In genomic region chr19:38423884-38424283, GRCm38 (mm10) we compare ENCODE assay signal across 10 mouse cellular contexts. TPM values are rescaled to one million over a fixed set of nuclear protein-coding genes. Genes with fewer than 3 reads are reported as not detected.
DNase-seq lines count a peak whose midpoint lies in the region; ATAC-seq and TF ChIP-seq lines count a peak whose summit lies in the region.
"Had no signal": no experiment of that assay in that cellular context is flagged by ENCODE, and none has a peak within 500 bp of the region (broad histone marks: within the 10 kb centered on the region; RNA-seq: fewer than 3 reads in every experiment).

No protein-coding gene starts in this region.

- no peak for DNase-seq in frontal cortex, postnatal 25 days (ENCODE audit: low spot score in 2 of 2)
- DNase-seq in left cerebral cortex, postnatal 25 days (ENCODE audit: low spot score in 2 of 2): peak; percentile 18 to 19
- DNase-seq in left cerebral cortex, postnatal 36 days (ENCODE audit: low spot score in 2 of 2): no peak
- no peak for DNase-seq in Patski (ENCODE audit: low read depth, low spot score)
- peak; percentile 35 for DNase-seq in mesoderm, embryonic 11.5 days (ENCODE audit: low read depth, low spot score)
- no peak for DNase-seq in layer of hippocampus, postnatal 25 days (ENCODE audit: extremely low spot score in 1 of 2, low spot score in 1 of 2)
- DNase-seq: cerebellum, adult 8-10 months had no signal

- intact Hi-C loops in left cerebral cortex, postnatal 25 days (cut with DNase I): loop anchor here (10.0 kb wide), 1 partner anchor 491 kb away; no protein-coding TSS in a partner anchor
- intact Hi-C loops in left cerebral cortex, postnatal 36 days (cut with DNase I): no loop called here

- H3K36me3 ChIP-seq in liver, embryonic 12.5 days: no peaks in the 10 kb centered on the region
- H3K36me3 ChIP-seq: midbrain, embryonic 12.5 days had no signal

- H3K4me2 ChIP-seq in liver, embryonic 12.5 days: no peak overlapping the region
- H3K4me2 ChIP-seq: midbrain, embryonic 12.5 days had no signal

- CTCF ChIA-PET in Patski (lab: Charles Lee): interaction anchor here (0.9 to 2.0 kb wide), 8 partner anchors 13 to 491 kb away, joined by 3 to 4 read pairs (median 3); no protein-coding TSS in a partner anchor

- no peaks in the 10 kb centered on the region for H3K27me3 ChIP-seq in Patski
- no peaks in the 10 kb centered on the region for H3K27me3 ChIP-seq in liver, embryonic 12.5 days (replicated peaks)
- H3K27me3 ChIP-seq: midbrain, embryonic 12.5 days had no signal

- POLR2A ChIA-PET in Patski (lab: Charles Lee): interaction anchor here (0.7 kb wide), 1 partner anchor 54 kb away, joined by 3 read pairs; no protein-coding TSS in a partner anchor

- peak; percentile 69 for TF ChIP-seq CTCF in Patski (IDR thresholded peaks at IDR 0.05)

- 0 out of 2 replicates have a peak, but pooled peaks have one; percentile 50 for ATAC-seq in frontal cortex, adult (ENCODE audit: low TSS enrichment)
- no peak for ATAC-seq in Patski
- ATAC-seq in liver, embryonic 12.5 days: no peak

- no peaks in the 10 kb centered on the region for H3K4me1 ChIP-seq in liver, embryonic 12.5 days
- H3K4me1 ChIP-seq: midbrain, embryonic 12.5 days had no signal

- no peak overlapping the region for H3K4me3 ChIP-seq in liver, embryonic 12.5 days
- H3K4me3 ChIP-seq: midbrain, embryonic 12.5 days had no signal

- WGBS in liver, embryonic 12.5 days (ENCODE audit: insufficient replicate concordance): 45% methylated on average over 7 of the region's 7 CpGs

- H3K9ac ChIP-seq in liver, embryonic 12.5 days: no peak overlapping the region
- H3K9ac ChIP-seq: midbrain, embryonic 12.5 days had no signal

- H3K9me3 ChIP-seq in liver, embryonic 12.5 days (replicated peaks): no peaks in the 10 kb centered on the region
- H3K9me3 ChIP-seq: midbrain, embryonic 12.5 days had no signal

- H3K27ac ChIP-seq in liver, embryonic 12.5 days: no peak overlapping the region
- H3K27ac ChIP-seq: midbrain, embryonic 12.5 days had no signal

- in situ Hi-C loops in Patski (cut with MboI; ENCODE audit: low pct_unique_long_range_greater_than_20kb): loop anchor here (10.0 kb wide), 1 partner anchor 491 kb away; no protein-coding TSS in a partner anchor

RNA-seq across cellular contexts. Expression of gene Slc35g1, which starts 28.1 kb away (rescaled TPM):
- total RNA-seq in left cerebral cortex, postnatal 25 days (2021): 1 to 10 TPM; 1.9 to 2.3 TPM
- 1 to 10 TPM; 1.6 to 2.6 TPM for total RNA-seq in left cerebral cortex, postnatal 36 days (2021)
- polyA plus RNA-seq in Patski (2021): 19.2 TPM
- 1 to 10 TPM; 2.2 to 2.8 TPM for total RNA-seq in layer of hippocampus, postnatal 25 days (2021)
- polyA plus RNA-seq in liver, embryonic 12.5 days (2016; fragmentation: Nextera tagmentation; extraction: Ambion mirVana): 7.7 and 8.4 TPM in 2 replicates

RNA-seq across cellular contexts. Expression of gene Plce1, which starts 57.0 kb away (rescaled TPM):
- total RNA-seq in left cerebral cortex, postnatal 25 days (2021): 1 to 10 TPM; 6.2 to 9.1 TPM
- total RNA-seq in left cerebral cortex, postnatal 36 days (2021): 1 to 10 TPM; 3.9 to 7.9 TPM
- 3.4 TPM for polyA plus RNA-seq in Patski (2021)
- total RNA-seq in layer of hippocampus, postnatal 25 days (2021): 1 to 10 TPM; 8.0 to 9.7 TPM
- polyA plus RNA-seq in liver, embryonic 12.5 days (2016; fragmentation: Nextera tagmentation; extraction: Ambion mirVana): 0.82 and 0.89 TPM in 2 replicates

Comparison
In these comparisons a context has a peak if more than half of its experiments do, and no peak if none do; other contexts are left out.
1. DNase-seq: peak in left cerebral cortex, postnatal 25 days (2 of 2) and mesoderm, embryonic 11.5 days (single experiment); none in frontal cortex, postnatal 25 days (0 of 2), left cerebral cortex, postnatal 36 days (0 of 2), Patski (single experiment) and layer of hippocampus, postnatal 25 days (0 of 2).